Mouse (Mus musculus): ENCODE results near the gene U2surp. TPM values are rescaled to one million over a fixed set of nuclear protein-coding genes. Genes with fewer than 3 reads are reported as not detected.

U2surp gene
- polyA plus RNA-seq, 1 experiment from 2014 or later, result 115 TPM

DNA sequence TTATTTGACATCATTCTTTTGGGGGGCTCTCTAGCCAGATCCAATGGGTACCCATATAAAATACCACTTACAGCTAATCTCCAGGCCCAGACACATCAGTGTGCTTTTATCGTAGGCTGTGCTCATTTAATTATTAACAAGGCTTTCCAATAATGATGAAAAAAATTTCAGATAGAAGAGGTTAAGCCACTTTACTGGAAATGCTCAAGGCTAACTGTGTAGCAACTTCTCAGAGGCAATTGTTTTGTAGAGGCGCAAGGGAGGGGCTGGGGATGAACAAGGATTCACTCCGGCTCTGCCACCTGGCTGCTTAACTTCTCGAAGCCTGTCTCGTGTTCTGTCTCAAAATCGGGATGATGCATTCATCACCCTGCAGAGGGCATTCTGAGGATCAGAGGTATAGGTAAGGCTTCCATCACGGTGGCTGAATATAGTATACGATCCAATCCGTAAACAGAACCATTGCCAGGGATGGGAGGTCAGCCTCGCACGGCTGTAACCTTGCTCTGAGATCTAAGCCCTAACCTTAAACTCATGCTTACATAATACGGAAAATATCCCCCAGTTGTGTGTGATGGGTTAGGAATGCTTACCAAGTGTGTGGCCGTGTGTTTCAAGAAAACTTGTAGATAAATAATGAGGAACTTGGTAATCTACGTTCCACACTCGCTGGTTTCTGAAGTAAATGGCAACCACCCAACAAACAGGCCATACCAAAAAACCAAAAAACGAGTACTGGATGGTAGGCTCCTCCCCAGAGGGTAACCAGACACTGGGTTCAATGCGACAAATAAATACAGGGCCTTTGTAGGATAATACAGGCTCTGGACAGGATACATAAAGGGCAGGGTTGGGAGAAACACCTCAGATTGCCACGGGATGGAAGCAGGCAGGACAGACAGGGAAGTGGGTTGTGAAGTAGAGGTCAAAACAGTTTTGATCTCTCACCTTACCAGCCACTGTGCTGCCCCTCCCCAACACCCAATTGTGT lies 42.7 kb upstream of the U2surp start:
- Histone ChIP-seq H3K9ac (ENCODE audit: low read length) (no peak overlapping the region), H3K27me3 (ENCODE audit: control insufficient read depth, insufficient read depth, low read length) (peaks cover 34% of the 10 kb centered on the region)
- ATAC-seq (ENCODE audit: insufficient read depth, low FRiP score), result no peak

DNA sequence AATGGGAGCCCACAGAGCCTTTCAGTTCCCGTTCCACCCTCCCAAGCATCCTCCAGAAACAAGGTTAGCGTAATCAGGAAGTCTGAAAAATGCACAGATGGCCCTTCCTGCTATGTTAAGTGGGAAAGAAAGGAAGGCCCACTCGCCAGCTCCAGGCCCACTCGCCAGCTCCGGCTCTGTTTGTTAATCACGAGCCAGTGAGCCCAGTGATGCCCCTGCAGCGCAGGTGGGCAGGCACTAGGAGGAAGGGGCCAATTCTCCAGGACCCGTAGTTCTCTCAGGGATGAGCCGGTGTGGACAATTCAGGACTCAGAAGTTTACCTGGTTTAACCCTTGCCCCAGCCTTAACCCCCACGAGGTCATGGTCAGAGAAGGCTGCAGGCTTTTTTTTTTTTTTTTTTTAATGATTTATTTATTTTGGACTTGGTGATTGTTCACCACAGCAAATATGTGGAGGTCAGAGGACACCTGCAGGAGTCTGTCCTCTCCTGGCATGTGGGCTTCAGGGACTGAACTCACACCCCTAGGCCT lies 40.4 kb upstream of the U2surp start:
- Histone ChIP-seq H3K27ac (ENCODE audit: low read length) (no peak overlapping the region), H3K36me3 (ENCODE audit: control insufficient read depth, insufficient read depth, low read length) (no peaks in the 10 kb centered on the region), H3K4me1 (ENCODE audit: control insufficient read depth, insufficient read depth, low read length) (no peaks in the 10 kb centered on the region), H3K9ac (ENCODE audit: low read length) (no peak overlapping the region), H3K9me3 (replicated peaks; ENCODE audit: control insufficient read depth, low read length) (no peaks in the 10 kb centered on the region), H3K27me3 (ENCODE audit: control insufficient read depth, insufficient read depth, low read length) (peaks cover 13% of the 10 kb centered on the region), H3K4me3 (replicated peaks; ENCODE audit: low read length) (no peak overlapping the region), H3K4me2 (ENCODE audit: low read depth, low read length) (no peak overlapping the region)
- ATAC-seq (ENCODE audit: insufficient read depth, low FRiP score), result no peak
- WGBS, result 59% methylated on average over 10 of the region's 10 CpGs

More for the DNA sequence above, 42.7 kb upstream of the U2surp start:
- H3K36me3 ChIP-seq (ENCODE audit: control insufficient read depth, insufficient read depth, low read length), result no peaks in the 10 kb centered on the region
- H3K9me3 ChIP-seq (replicated peaks; ENCODE audit: control insufficient read depth, low read length), result no peaks in the 10 kb centered on the region
- no peak overlapping the region for H3K4me3 ChIP-seq (replicated peaks; ENCODE audit: low read length)
- WGBS, result 67% methylated on average over 18 of the region's 18 CpGs
- no peaks in the 10 kb centered on the region for H3K4me1 ChIP-seq (ENCODE audit: control insufficient read depth, insufficient read depth, low read length)
- no peak overlapping the region for H3K4me2 ChIP-seq (ENCODE audit: low read depth, low read length)
- no peak overlapping the region for H3K27ac ChIP-seq (ENCODE audit: low read length)

DNA sequence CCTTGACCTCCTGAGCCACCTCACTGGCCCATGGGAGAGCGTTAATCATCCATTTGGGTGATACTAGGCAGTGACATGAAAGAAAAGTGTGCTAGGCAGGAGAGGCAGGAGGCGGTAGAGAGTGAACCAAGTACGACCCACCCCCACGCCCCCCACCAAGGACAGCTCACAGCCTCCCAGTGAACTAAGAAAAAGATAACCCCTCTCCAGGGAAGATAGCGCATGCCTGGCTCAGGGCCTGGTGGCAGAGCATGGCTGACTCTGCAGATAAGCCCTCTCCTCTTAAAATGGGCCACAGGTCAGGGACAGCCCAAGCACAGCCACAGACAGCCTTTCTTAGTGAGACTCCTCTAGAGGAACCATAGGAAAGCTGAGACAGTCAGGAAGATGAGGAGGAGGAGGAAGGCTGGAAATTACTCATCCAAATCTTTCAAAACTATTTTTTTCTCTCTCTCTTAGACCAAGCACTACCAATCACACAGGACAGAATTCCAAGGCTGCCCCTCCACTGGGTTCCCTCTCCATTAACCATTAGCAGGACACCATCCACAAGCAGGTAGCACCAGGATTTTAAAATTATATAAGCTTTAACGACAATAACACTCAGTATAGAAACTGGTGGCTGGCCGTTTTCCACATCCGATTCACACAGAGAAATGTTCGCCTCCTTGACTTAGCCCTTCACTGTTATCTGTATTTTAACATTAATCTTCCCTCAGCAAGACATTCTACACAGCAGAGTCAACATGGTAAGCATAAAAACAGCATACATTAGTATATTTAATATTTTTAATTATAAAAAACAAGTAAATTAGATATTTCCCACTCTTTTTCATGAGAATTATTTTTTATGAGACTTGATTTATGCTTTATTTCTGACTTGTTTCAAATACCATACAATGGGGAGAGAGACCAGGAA lies 39.3 kb upstream of the U2surp start:
- H3K4me3 ChIP-seq (replicated peaks; ENCODE audit: low read length), result no peak overlapping the region
- H3K27me3 ChIP-seq (ENCODE audit: control insufficient read depth, insufficient read depth, low read length), result peaks cover 10% of the 10 kb centered on the region
- ATAC-seq (ENCODE audit: insufficient read depth, low FRiP score), result no peak
- WGBS, result 59% methylated on average over 9 of the region's 9 CpGs
- H3K4me2 ChIP-seq (ENCODE audit: low read depth, low read length), result no peak overlapping the region
- H3K36me3 ChIP-seq (ENCODE audit: control insufficient read depth, insufficient read depth, low read length), result no peaks in the 10 kb centered on the region
- no peak overlapping the region for H3K9ac ChIP-seq (ENCODE audit: low read length)
- H3K4me1 ChIP-seq (ENCODE audit: control insufficient read depth, insufficient read depth, low read length), result no peaks in the 10 kb centered on the region
- H3K27ac ChIP-seq (ENCODE audit: low read length), result no peak overlapping the region
- H3K9me3 ChIP-seq (replicated peaks; ENCODE audit: control insufficient read depth, low read length), result no peaks in the 10 kb centered on the region

DNA sequence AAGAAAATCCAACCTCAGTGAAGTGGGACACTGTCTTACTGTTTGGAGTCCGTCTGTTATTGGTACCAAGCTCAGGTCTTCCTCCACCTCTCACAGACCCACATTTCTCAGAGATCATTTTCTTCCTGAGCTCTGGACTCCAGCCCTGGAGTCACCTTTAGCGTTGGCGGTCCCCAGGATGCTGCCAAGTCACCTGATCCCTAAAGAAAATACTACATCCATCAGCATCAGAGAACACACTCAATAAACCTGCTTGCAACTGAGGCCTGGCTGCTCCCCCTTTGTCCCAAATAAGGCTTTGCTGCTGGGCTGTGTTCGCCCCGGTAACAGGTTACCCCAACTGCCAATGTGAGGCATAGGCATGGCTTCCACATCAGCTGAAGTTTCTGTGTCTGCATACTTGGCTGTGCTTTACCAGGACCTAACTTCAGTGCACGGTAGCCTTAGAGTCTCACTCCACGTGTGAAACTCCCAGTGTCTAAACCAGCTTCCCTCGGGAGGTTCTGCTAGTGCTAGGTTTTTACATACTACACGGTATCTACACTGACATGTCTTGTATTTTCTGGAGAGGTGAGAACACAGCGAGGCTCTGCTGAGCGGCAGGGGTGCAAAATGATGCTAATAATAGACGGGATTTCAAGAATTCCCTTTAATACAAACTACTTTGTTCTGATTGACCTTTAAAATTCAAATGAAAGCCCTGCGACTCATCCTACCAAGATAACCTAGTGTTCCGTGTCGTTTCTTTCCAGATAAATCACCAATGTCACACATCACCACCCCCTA lies 38.0 kb upstream of the U2surp start:
- Histone ChIP-seq H3K27me3 (ENCODE audit: control insufficient read depth, insufficient read depth, low read length) (peaks cover 4% of the 10 kb centered on the region; the same call in 1 of the 2 replicates), H3K27ac (ENCODE audit: low read length) (no peak overlapping the region), H3K9me3 (replicated peaks; ENCODE audit: control insufficient read depth, low read length) (no peaks in the 10 kb centered on the region), H3K9ac (ENCODE audit: low read length) (no peak overlapping the region), H3K4me3 (replicated peaks; ENCODE audit: low read length) (no peak overlapping the region), H3K4me2 (ENCODE audit: low read depth, low read length) (no peak overlapping the region), H3K4me1 (ENCODE audit: control insufficient read depth, insufficient read depth, low read length) (no peaks in the 10 kb centered on the region), H3K36me3 (ENCODE audit: control insufficient read depth, insufficient read depth, low read length) (no peaks in the 10 kb centered on the region)
- 69% methylated on average over 15 of the region's 15 CpGs for WGBS
- ATAC-seq (ENCODE audit: insufficient read depth, low FRiP score), result no peak

DNA sequence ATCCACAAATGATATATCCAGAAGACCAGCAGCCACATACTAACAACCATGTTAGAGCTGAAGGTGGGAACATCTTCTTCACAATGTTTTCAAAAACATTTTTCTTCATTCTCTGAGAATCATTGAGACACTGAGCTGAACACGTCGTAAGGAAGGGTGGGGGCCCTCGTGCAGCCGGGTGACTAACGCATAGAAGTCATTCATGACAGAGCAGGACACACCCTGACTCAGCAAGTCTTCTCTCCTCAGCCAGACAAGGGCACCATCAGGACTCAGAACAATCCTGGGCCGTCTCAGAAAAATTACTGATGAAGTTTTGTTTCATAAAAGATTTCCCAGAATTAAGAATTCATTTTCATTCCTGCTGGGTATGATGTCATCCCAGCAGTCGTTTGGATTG lies 34.9 kb upstream of the U2surp start:
- H3K9ac ChIP-seq (ENCODE audit: low read length), result no peak overlapping the region
- no peaks in the 10 kb centered on the region for H3K27me3 ChIP-seq (ENCODE audit: control insufficient read depth, insufficient read depth, low read length)
- ATAC-seq (ENCODE audit: insufficient read depth, low FRiP score), result no peak
- no peak overlapping the region for H3K4me2 ChIP-seq (ENCODE audit: low read depth, low read length)
- H3K27ac ChIP-seq (ENCODE audit: low read length), result no peak overlapping the region
- H3K4me1 ChIP-seq (ENCODE audit: control insufficient read depth, insufficient read depth, low read length), result no peaks in the 10 kb centered on the region
- H3K4me3 ChIP-seq (replicated peaks; ENCODE audit: low read length), result no peak overlapping the region
- WGBS, result 45% methylated on average over 7 of the region's 7 CpGs
- H3K9me3 ChIP-seq (replicated peaks; ENCODE audit: control insufficient read depth, low read length), result no peaks in the 10 kb centered on the region
- no peaks in the 10 kb centered on the region for H3K36me3 ChIP-seq (ENCODE audit: control insufficient read depth, insufficient read depth, low read length)

DNA sequence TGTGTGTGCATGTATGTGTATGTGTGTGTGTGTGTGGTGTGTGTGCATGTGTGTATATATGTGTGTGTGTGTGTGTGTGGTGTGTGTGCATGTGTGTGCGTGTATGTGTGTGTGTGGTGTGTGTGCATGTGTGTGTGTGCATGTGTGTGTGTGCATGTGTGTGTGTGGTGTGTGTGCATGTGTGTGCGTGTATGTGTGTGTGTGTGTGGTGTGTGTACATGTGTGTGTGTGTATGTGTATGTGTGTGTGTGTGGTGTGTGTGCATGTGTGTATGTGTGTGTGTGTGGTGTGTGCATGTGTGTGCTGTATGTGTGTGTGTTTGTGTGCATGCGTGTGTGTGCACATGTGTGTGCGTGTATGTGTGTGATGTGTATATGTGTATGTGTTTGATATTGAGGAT lies 32.8 kb upstream of the U2surp start:
- Histone ChIP-seq H3K36me3 (ENCODE audit: control insufficient read depth, insufficient read depth, low read length) (no peaks in the 10 kb centered on the region), H3K9me3 (replicated peaks; ENCODE audit: control insufficient read depth, low read length) (no peaks in the 10 kb centered on the region), H3K4me3 (replicated peaks; ENCODE audit: low read length) (no peak overlapping the region), H3K27me3 (ENCODE audit: control insufficient read depth, insufficient read depth, low read length) (no peaks in the 10 kb centered on the region), H3K9ac (ENCODE audit: low read length) (no peak overlapping the region), H3K4me1 (ENCODE audit: control insufficient read depth, insufficient read depth, low read length) (no peaks in the 10 kb centered on the region), H3K27ac (ENCODE audit: low read length) (no peak overlapping the region), H3K4me2 (ENCODE audit: low read depth, low read length) (no peak overlapping the region)
- WGBS, result 92% methylated on average over 4 of the region's 4 CpGs
- no peak for ATAC-seq (ENCODE audit: insufficient read depth, low FRiP score)

DNA sequence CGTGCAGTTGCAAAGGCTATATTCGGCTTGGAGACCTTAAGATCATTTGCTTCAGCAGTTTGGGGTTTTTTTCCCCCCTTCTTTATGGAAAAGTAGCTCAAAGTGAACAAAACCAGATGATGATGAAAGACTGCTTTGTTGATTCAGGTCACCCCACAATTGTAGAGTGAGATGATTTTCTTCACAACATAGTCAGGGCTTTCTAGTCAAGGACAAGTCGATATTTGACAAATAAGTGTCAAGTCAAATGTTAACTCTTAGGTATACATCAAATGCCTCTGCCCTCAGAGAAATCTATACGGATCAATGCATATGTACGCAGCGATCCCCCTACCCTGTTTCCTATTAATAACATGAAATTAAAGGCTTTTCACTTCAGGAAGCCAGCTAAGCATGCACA lies 30.7 kb upstream of the U2surp start:
- H3K27ac ChIP-seq (ENCODE audit: low read length), result no peak overlapping the region

DNA sequence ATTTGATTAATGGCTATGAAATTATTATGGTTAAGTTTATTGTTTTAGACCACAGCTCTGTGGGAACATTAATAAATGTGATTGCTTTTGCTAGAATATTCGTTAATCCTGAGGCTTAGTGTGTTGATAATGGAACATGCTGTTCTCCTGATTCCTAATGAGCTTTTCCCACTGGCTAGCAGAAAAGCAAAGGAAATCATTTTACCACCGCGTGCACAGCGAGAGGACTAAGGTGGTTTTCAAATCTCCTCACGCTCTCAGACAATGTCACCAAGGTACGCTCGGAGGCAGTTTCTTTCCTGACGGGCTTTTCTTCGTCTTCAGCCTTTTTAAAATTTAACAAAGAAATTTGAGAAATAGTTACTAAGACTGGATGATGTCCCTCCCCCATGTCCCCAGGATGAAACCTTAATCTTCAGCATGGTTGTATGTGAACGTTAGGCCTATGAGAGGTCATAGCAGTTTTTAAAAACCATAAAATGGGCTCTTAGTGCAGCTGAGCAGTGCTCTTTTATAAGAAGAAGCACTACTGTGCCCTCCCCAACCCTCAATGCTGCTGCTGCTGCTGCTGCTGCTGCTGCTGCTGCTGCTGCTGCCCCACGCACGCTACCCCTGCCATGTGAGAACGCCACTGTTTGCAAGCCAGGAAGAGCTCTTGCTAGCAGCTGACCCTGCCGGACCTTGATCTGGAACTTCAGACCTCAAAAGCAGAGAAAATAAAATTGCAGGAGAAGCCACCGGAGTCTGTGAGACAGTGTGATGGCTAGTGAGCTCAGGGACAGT lies 30.0 kb upstream of the U2surp start:
- Histone ChIP-seq H3K4me3 (replicated peaks; ENCODE audit: low read length) (no peak overlapping the region), H3K27ac (ENCODE audit: low read length) (no peak overlapping the region), H3K9ac (ENCODE audit: low read length) (no peak overlapping the region), H3K9me3 (replicated peaks; ENCODE audit: control insufficient read depth, low read length) (no peaks in the 10 kb centered on the region), H3K4me2 (ENCODE audit: low read depth, low read length) (no peak overlapping the region), H3K36me3 (ENCODE audit: control insufficient read depth, insufficient read depth, low read length) (no peaks in the 10 kb centered on the region), H3K4me1 (ENCODE audit: control insufficient read depth, insufficient read depth, low read length) (no peaks in the 10 kb centered on the region), H3K27me3 (ENCODE audit: control insufficient read depth, insufficient read depth, low read length) (no peaks in the 10 kb centered on the region)
- ATAC-seq (ENCODE audit: insufficient read depth, low FRiP score), result no peak
- 69% methylated on average over 15 of the region's 15 CpGs for WGBS

More for the DNA sequence above, 30.7 kb upstream of the U2surp start:
- Histone ChIP-seq H3K4me2 (ENCODE audit: low read depth, low read length) (no peak overlapping the region), H3K36me3 (ENCODE audit: control insufficient read depth, insufficient read depth, low read length) (no peaks in the 10 kb centered on the region), H3K9ac (ENCODE audit: low read length) (no peak overlapping the region), H3K9me3 (replicated peaks; ENCODE audit: control insufficient read depth, low read length) (no peaks in the 10 kb centered on the region), H3K27me3 (ENCODE audit: control insufficient read depth, insufficient read depth, low read length) (no peaks in the 10 kb centered on the region), H3K4me1 (ENCODE audit: control insufficient read depth, insufficient read depth, low read length) (no peaks in the 10 kb centered on the region), H3K4me3 (replicated peaks; ENCODE audit: low read length) (no peak overlapping the region)
- ATAC-seq (ENCODE audit: insufficient read depth, low FRiP score), result no peak
- WGBS, result 59% methylated on average over 6 of the region's 6 CpGs
